Mouse (Mus musculus): Measurements from ENCODE around the gene Sept9.

GRCm38 (mm10) chr11:117268304-117268956 lies 69.0 kb downstream of the Sept9 start:
- TF ChIP-seq CTCF (IDR thresholded peaks at IDR 0.05; ENCODE audit: extremely low read depth, insufficient read depth, low read length) (no peak), POLR2A (IDR thresholded peaks at IDR 0.05; ENCODE audit: extremely low read depth, insufficient read depth, low read length) (no peak)

Data from cortical plate, adult 2 months (tissue).